Mouse (Mus musculus): ENCODE measurements around the gene Krtap5-4.
"Not testable (repeated sequence)": the region's sequence is repeated elsewhere in the genome, so short reads cannot be mapped to it uniquely, and the experiment has no call there.

The Krtap5-4 gene

DNA sequence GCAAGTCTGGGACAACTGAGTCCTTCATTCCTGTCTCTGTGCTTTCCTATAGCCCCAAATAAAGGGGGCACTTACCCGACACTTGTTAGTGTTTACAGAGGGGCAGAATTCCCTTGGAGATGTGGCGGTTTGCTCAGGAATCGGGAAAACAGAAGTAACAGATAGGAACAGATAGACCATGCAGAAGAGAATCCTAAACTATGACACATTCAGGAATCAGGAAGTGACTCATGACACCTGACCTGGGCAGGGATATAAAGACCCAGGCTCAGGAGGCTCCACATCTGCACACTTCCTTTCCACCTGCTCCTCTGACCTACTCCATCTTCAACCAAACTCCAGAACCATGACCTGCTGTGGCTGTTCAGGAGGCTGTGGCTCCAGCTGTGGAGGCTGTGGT, at the start of gene Krtap5-4:
TSS of gene Krtap5-4 (plus strand) at position 301 of the 400 bp plus-strand sequence.
- DNase-seq (ENCODE audit: low read depth): no peak

DNA sequence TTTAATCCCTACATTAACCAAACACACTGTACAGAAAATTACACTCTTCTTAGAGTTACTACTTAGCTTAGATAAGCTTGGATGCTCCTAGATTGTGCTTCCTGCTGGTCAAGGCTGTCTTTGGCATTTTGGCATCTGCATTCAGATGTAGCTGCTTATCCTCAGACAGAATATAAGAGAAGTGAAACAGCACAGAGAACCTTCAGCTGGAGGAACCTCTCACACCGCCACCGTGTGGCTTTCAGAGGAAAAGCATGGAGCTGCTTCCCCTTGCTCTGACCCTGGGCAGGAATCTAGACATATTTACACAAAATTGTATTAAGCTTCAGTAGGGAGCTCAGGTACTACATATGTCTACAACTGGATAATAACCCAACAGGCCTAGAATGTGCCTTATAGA, 47.8 kb upstream of the Krtap5-4 start:
- DNase-seq (ENCODE audit: low read depth): peak; percentile 5

DNA sequence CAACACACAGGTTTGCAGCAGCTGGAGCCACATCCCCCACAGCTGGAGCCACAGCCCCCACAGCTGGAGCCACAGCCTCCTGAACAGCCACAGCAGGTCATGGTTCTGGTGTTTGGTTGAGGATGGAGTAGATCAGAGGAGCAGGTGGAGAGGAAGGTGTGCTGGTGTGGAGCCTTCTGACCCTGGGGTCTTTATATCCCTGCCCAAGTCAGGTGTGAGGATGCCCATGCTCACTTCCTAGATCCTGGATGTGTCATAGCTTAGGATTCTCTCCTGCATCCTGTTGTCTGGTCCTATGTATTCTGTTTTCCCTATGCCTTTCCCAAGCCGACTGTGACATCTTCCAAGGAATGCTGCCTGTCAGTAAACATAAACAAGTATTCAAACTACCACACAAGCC, 45.1 kb upstream of the Krtap5-4 start, which contains the start of gene Gm2431:
TSS of gene Gm2431 (minus strand) at position 101 of the 400 bp plus-strand sequence.
- DNase-seq (ENCODE audit: low read depth): not testable (repeated sequence)

DNA sequence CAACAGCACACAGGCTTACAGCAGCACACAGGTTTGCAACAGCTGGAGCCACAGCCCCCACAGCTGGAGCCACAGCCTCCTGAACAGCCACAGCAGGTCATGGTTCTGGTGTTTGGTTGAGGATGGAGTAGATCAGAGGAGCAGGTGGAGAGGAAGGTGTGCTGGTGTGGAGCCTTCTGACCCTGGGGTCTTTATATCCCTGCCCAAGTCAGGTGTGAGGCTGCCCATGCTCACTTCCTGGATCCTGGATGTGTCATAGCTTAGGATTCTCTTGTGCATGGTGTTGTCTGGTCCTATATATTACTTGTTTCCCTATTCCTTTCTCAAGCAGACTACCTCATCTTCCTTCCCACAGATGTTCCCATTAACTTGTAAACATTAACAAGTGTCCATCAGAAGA, 29.1 kb upstream of the Krtap5-4 start, which contains the start of gene Gm4559:
TSS of gene Gm4559 (minus strand) at position 101 of the 400 bp plus-strand sequence.
- not testable (repeated sequence) for DNase-seq (ENCODE audit: low read depth)

GRCm38 (mm10) chr7:142278183-142278582, 25.2 kb upstream of the Krtap5-4 start:
- DNase-seq (ENCODE audit: low read depth): peak; percentile 7

- DNase-seq (ENCODE audit: low read depth): not testable (repeated sequence)
Observed at GRCm38 (mm10) chr7:142279291-142279690, 24.1 kb upstream of the Krtap5-4 start.

DNA sequence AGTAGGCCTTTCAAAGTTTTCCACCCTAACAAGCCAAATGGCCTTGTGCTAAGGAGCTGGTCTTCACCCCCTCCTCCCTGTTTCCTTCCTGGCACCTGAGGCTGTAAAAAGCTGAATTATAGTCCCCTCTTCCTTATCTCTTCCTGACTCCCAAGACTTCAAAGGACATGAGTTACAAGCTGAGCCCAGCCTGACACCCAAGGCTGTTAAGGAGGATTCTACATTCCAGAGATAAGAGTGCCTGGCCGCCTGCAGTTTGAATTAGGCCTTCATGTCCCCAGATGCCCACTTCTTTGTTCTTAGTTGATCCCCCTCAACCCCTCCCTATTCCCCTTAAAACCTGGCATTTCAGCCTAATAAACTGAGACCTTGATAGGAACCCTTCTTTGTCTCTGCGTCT, 20.5 kb upstream of the Krtap5-4 start:
- DNase-seq (ENCODE audit: low read depth): not testable (repeated sequence)

- peak; percentile 7 for DNase-seq (ENCODE audit: low read depth)
Observed at GRCm38 (mm10) chr7:142284023-142284591, 19.2 kb upstream of the Krtap5-4 start.

GRCm38 (mm10) chr7:142284615-142285080, 18.7 kb upstream of the Krtap5-4 start:
- DNase-seq (ENCODE audit: low read depth): peak; percentile 70

DNA sequence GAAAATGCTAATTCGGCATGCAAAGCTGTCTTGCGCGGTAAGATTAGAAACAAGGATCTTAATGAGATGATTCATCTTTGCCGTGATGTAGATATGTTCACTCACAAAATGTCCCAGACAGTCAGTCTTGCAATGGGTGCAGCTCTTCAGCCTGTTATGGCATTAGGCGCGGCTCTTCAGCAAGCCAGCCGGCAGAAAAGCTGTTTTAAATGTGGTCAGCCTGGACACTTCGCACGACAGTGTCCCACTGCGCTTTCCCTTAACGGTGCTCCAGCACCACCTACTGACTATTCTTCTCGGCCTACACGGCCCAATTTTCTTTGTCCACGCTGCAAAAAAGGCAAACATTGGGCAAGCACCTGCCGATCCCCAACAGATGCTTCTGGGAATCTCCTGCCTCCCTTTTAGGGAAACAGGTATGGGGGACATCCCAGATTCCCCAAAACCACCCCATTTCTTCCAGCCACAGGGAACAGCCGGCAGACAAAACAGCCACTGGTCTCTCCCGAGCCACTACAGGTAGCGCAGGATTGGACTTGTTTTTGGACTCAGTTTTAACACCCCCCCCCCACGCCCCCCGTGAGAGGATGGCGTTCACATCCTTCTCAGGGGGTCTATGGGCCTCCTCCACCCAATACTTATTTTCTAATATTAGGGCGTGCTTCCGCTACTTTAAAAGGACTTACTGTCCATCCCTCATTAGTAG, 18.1 kb upstream of the Krtap5-4 start:
- no peak for DNase-seq (ENCODE audit: low read depth)

GRCm38 (mm10) chr7:142285910-142286612, 17.3 kb upstream of the Krtap5-4 start:
- DNase-seq (ENCODE audit: low read depth): not testable (repeated sequence)

DNA sequence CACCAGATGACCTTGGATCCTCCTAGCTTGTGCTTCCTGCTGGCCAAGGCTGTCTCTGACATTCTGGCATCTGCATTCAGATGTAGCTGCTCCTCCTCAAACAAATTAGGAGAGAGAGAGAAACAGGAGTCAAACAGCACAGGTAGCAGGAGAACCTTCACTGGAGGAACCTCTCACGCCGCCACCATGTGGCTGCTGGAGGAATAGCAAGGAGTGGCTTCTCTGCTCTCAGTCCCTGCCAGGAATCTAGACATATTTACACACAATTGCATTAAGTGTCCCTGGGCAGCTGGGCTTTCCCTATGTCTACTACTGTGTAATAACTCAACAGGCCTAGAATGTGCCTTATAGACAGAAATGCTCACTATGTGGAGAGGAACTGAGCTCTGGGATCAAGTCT, 9.5 kb upstream of the Krtap5-4 start:
- DNase-seq (ENCODE audit: low read depth): not testable (repeated sequence)

DNA sequence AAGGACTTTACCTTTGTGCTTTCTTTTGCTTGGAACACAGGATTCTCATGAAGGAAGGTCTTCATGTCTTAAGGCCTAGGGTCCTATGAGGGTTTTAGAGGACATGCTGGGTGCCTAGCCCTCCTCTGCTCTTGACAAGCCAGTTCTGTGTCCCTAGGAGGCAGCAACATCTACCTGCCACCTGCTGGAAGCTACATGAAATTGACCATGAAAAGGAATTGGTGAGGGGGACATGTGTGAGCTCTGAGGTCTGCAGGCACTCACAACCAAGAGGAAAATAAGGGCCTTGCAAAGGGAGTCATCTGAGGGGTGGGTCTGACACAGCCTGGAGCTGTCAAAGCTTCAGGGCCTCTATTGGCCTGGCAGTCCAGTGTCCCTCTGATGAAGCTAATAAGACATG, 7.9 kb upstream of the Krtap5-4 start:
- DNase-seq (ENCODE audit: low read depth): no peak

- DNase-seq (ENCODE audit: low read depth): not testable (repeated sequence)
Observed at GRCm38 (mm10) chr7:142296108-142296507, 7.2 kb upstream of the Krtap5-4 start.

- not testable (repeated sequence) for DNase-seq (ENCODE audit: low read depth)
Observed at GRCm38 (mm10) chr7:142297018-142297417, 6.3 kb upstream of the Krtap5-4 start, which contains the start of gene Krtap5-1. Krtap5-1 (minus strand) TSS chr7:142297118.

- not testable (repeated sequence) for DNase-seq (ENCODE audit: low read depth)
Observed at GRCm38 (mm10) chr7:142303929-142304328, 580 bp downstream of the Krtap5-4 start.

DNA sequence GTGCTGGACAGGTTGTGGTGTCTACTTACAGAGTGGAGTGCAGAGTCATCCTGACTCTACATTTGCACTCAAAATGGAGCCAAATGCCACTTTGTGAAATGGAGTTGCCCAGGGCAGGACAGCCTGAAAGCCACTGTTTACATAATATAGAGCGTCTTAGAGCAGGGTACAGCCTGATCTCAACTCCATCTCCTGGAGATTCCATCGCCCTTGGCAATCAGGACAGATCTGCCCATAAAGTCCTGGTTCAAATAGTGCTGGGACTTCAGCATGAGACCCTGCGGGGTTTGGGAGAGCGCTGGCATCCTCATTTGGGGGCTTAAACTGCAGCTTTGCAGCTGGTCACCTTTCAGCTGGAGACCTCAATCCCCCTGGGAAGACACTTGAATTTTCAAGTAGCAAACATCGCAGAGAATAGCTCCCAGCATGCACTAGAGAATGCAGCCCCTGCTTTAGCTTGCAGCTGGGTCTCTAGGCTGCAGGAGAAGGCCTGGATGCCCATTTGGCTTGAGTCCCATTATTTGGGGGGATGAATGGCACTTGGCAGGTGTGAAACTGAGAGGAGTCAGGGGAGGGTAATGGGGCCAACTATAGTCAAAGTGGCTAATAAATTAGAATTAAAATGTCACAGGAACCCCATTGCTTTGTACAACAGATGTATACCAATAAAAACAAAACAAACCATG, 11.4 kb downstream of the Krtap5-4 start:
- DNase-seq (ENCODE audit: low read depth): no peak

DNA sequence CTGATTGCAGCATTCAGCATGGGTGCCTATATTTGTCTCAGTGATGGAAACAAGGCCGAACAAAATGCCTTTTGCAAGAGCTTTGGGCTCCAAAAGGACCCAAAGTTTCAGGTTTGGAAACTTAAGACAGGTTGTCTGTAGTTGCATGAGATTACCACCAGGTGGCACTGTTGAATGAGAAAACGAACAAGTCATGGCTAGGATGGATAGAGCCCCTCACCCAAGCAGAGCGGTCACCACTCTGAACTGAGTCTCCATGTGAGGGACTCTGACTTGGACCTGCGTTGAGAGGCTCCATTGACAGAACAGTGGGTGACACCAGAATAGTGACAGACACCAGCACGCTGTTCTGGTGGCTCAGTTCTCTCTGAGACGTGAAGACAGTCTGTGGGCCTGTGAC, 13.2 kb downstream of the Krtap5-4 start:
- no peak for DNase-seq (ENCODE audit: low read depth)

- no peak for DNase-seq (ENCODE audit: low read depth)
Observed at GRCm38 (mm10) chr7:142317216-142317615, 13.9 kb downstream of the Krtap5-4 start.

- no peak for DNase-seq (ENCODE audit: low read depth)
Observed at GRCm38 (mm10) chr7:142319124-142319523, 15.8 kb downstream of the Krtap5-4 start.

GRCm38 (mm10) chr7:142320906-142321305, 17.6 kb downstream of the Krtap5-4 start:
- DNase-seq (ENCODE audit: low read depth): no peak

All from fibroblast of lung, adult 2 months (primary cell).